Mouse (Mus musculus): Measurements from ENCODE around the gene B430218F22Rik. TPM values are rescaled to one million over a fixed set of nuclear protein-coding genes. Genes with fewer than 3 reads are reported as not detected.

The B430218F22Rik gene
- total and polyA plus RNA-seq, 3 experiments: 2.1 to 11.2 TPM; not detected in 1

DNA sequence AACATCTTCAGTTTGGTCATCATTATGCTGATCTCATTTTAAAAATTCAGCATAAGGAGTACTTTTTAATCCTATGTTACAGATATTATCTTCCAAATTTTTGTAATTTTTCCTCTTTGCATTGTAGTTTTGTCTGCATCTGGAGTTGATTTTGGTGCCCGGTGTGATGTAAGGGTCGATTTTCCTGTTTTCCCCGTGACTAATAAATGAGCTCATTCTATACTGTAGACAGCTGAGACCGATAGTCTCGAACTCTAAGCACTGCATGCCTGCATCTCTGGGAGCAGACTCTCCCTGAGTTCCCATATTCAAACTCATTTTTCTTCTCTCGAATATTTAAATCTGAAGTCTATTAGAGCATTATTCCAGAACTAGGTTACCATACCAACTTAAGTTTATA, 13.9 kb downstream of the B430218F22Rik start:
- H3K27ac ChIP-seq (ENCODE audit: control insufficient read depth, low read depth, low read length): no peak overlapping the region
- DNase-seq (ENCODE audit: low read depth, low spot score): no peak
- H3K4me3 ChIP-seq (ENCODE audit: control insufficient read depth in 1 of 2, insufficient read depth in 1 of 2, low read depth in 2 of 2, low read length in 2 of 2): no peak overlapping the region
- H3K9me3 ChIP-seq (replicated peaks; ENCODE audit: insufficient read depth, low read length): no peaks in the 10 kb centered on the region
- TF ChIP-seq MYB (IDR thresholded peaks at IDR 0.05; ENCODE audit: low read depth, low read length) (no peak), CHD2 (IDR thresholded peaks at IDR 0.05; ENCODE audit: low read length) (no peak), RAD21 (IDR thresholded peaks at IDR 0.05; ENCODE audit: low read depth, low read length) (no peak), MEF2A (IDR thresholded peaks at IDR 0.05; ENCODE audit: extremely low read depth, insufficient replicate concordance, low read depth, low read length, poor library complexity, severe bottlenecking) (no peak), ZMIZ1 (IDR thresholded peaks at IDR 0.05; ENCODE audit: low read depth, low read length) (no peak)
- no peaks in the 10 kb centered on the region for H3K36me3 ChIP-seq (ENCODE audit: control insufficient read depth in 1 of 2, insufficient read depth in 2 of 2, low read length in 2 of 2)
- no peak overlapping the region for H3K9ac ChIP-seq (ENCODE audit: control insufficient read depth, low read depth, low read length, poor library complexity, severe bottlenecking)
- H3K4me1 ChIP-seq (ENCODE audit: control insufficient read depth in 1 of 2, insufficient read depth in 2 of 2, low read length in 2 of 2): no peaks in the 10 kb centered on the region
- H3K27me3 ChIP-seq (ENCODE audit: control insufficient read depth in 1 of 2, insufficient read depth in 2 of 2, low read length in 2 of 2): peaks cover 2 to 20% of the 10 kb centered on the region in 2 experiments; a peak in 3 of 4 replicates
- H3K79me2 ChIP-seq (ENCODE audit: control insufficient read depth, insufficient read depth, low read length, poor library complexity): no peaks in the 10 kb centered on the region

DNA sequence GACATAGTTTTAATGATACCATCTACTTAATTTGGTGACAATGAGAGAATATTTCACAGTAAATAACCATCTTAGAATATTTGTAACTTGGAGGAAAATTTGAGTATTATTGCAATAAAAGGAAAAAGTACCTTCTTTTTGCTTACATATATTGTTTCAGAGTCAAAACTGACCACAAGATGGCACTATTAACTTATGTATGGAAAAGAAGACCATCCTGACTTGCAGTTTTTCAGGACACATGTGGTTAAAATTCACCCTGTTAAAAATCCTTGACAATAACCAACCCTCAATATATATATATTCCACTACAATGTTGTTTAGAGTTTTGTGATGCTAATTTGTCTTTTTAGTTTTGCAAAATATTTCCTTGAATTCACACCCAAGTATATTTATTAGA, 17.1 kb downstream of the B430218F22Rik start:
- Histone ChIP-seq H3K36me3 (ENCODE audit: control insufficient read depth in 1 of 2, insufficient read depth in 2 of 2, low read length in 2 of 2) (no peaks in the 10 kb centered on the region), H3K79me2 (ENCODE audit: control insufficient read depth, insufficient read depth, low read length, poor library complexity) (no peaks in the 10 kb centered on the region), H3K4me3 (ENCODE audit: control insufficient read depth in 1 of 2, insufficient read depth in 1 of 2, low read depth in 2 of 2, low read length in 2 of 2) (no peak overlapping the region), H3K9ac (ENCODE audit: control insufficient read depth, low read depth, low read length, poor library complexity, severe bottlenecking) (no peak overlapping the region), H3K27ac (ENCODE audit: control insufficient read depth, low read depth, low read length) (no peak overlapping the region), H3K9me3 (replicated peaks; ENCODE audit: insufficient read depth, low read length) (no peaks in the 10 kb centered on the region), H3K4me1 (ENCODE audit: control insufficient read depth in 1 of 2, insufficient read depth in 2 of 2, low read length in 2 of 2) (no peaks in the 10 kb centered on the region), H3K27me3 (ENCODE audit: control insufficient read depth in 1 of 2, insufficient read depth in 2 of 2, low read length in 2 of 2) (peaks cover 2 to 10% of the 10 kb centered on the region in 2 experiments; a peak in 3 of 4 replicates)
- TF ChIP-seq SMC3 (IDR thresholded peaks at IDR 0.05; ENCODE audit: low read depth, low read length) (peak; percentile 78), RAD21 (IDR thresholded peaks at IDR 0.05; ENCODE audit: low read depth, low read length) (peak; percentile 97), CTCF (IDR thresholded peaks at IDR 0.05 in 2 of 3, conservative IDR thresholded peaks at IDR 0.05 in 1 of 3; ENCODE audit: control insufficient read depth in 1 of 3, insufficient read depth in 1 of 3, low read depth in 2 of 3, low read length in 3 of 3, poor library complexity in 1 of 3, severe bottlenecking in 1 of 3) (peak in 2 of 3 experiments; percentile 37 to 83; a peak in 5 of 6 replicates), ZC3H11A (IDR thresholded peaks at IDR 0.05; ENCODE audit: low read depth, low read length) (peak; percentile 82), EP300 (IDR thresholded peaks at IDR 0.05; ENCODE audit: low read depth in 1 of 2, low read length in 2 of 2) (no peak)
- peak; percentile 70 for DNase-seq (ENCODE audit: low read depth, low spot score)

- no peak for TF ChIP-seq TBP (IDR thresholded peaks at IDR 0.05; ENCODE audit: low read depth, low read length)
- TF ChIP-seq EP300 (IDR thresholded peaks at IDR 0.05; ENCODE audit: low read depth in 1 of 2, low read length in 2 of 2): no peak
- no peak for TF ChIP-seq RAD21 (IDR thresholded peaks at IDR 0.05; ENCODE audit: low read depth, low read length)
- no peak for TF ChIP-seq HCFC1 (IDR thresholded peaks at IDR 0.05; ENCODE audit: low read depth, low read length)
- TF ChIP-seq MEF2A (IDR thresholded peaks at IDR 0.05; ENCODE audit: extremely low read depth, insufficient replicate concordance, low read depth, low read length, poor library complexity, severe bottlenecking): no peak
- TF ChIP-seq POLR2AphosphoS2 (IDR thresholded peaks at IDR 0.05; ENCODE audit: low read length): no peak
- TF ChIP-seq ETS1 (IDR thresholded peaks at IDR 0.05; ENCODE audit: low read depth, low read length): no peak
- no peak for TF ChIP-seq NELFE (IDR thresholded peaks at IDR 0.05; ENCODE audit: low read depth, low read length)
- TF ChIP-seq JUND (IDR thresholded peaks at IDR 0.05; ENCODE audit: low read depth, low read length): no peak
- TF ChIP-seq RCOR1 (IDR thresholded peaks at IDR 0.05; ENCODE audit: low read depth, low read length): no peak
- TF ChIP-seq POLR2A (IDR thresholded peaks at IDR 0.05; ENCODE audit: control insufficient read depth in 1 of 2, insufficient read depth in 1 of 2, low read depth in 1 of 2, low read length in 2 of 2, poor library complexity in 1 of 2): no peak
- no peaks in the 10 kb centered on the region for H3K36me3 ChIP-seq (ENCODE audit: control insufficient read depth in 1 of 2, insufficient read depth in 2 of 2, low read length in 2 of 2)
- no peak overlapping the region for H3K4me3 ChIP-seq (ENCODE audit: control insufficient read depth in 1 of 2, insufficient read depth in 1 of 2, low read depth in 2 of 2, low read length in 2 of 2)
- H3K4me1 ChIP-seq (ENCODE audit: control insufficient read depth in 1 of 2, insufficient read depth in 2 of 2, low read length in 2 of 2): no peaks in the 10 kb centered on the region
- H3K27me3 ChIP-seq (ENCODE audit: control insufficient read depth in 1 of 2, insufficient read depth in 2 of 2, low read length in 2 of 2): peaks cover 0 to 12% of the 10 kb centered on the region in 2 experiments; a peak in 3 of 4 replicates
- H3K27ac ChIP-seq (ENCODE audit: control insufficient read depth, low read depth, low read length): no peak overlapping the region
- no peak for DNase-seq (ENCODE audit: low read depth, low spot score)
- H3K79me2 ChIP-seq (ENCODE audit: control insufficient read depth, insufficient read depth, low read length, poor library complexity): no peaks in the 10 kb centered on the region
- H3K9ac ChIP-seq (ENCODE audit: control insufficient read depth, low read depth, low read length, poor library complexity, severe bottlenecking): no peak overlapping the region
- no peaks in the 10 kb centered on the region for H3K9me3 ChIP-seq (replicated peaks; ENCODE audit: insufficient read depth, low read length)
Observed at GRCm38 (mm10) chr13:118411297-118411992, 25.0 kb downstream of the B430218F22Rik start.
